8 mouse cellular contexts compared by ENCODE assay signal in genomic region chr19:45216240-45216639, GRCm38 (mm10). TPM values are rescaled to one million over a fixed set of nuclear protein-coding genes. Genes with fewer than 3 reads are reported as not detected.
DNase-seq lines count a peak whose midpoint lies in the region; ATAC-seq and TF ChIP-seq lines count a peak whose summit lies in the region.

No protein-coding gene starts in this region.

- no peak overlapping the region for H3K27ac ChIP-seq in kidney, postnatal 0 days

- peak; percentile 74 for ATAC-seq in common myeloid progenitor, adult 5-6 weeks (replicated peaks; ENCODE audit: low read depth, poor library complexity, severe bottlenecking)
- ATAC-seq in kidney, postnatal 0 days (replicated peaks; ENCODE audit: low FRiP score, low read depth): peak; percentile 40; the same call in 1 of the 2 replicates
- ATAC-seq in neutrophil, adult 5-6 weeks (ENCODE audit: extremely low read depth, insufficient number of reproducible peaks, low FRiP score, poor library complexity, severe bottlenecking): peak; percentile 11; the same call in 1 of the 2 replicates

- no peak overlapping the region for H3K4me3 ChIP-seq in lung, adult 2 months (replicated peaks; ENCODE audit: extremely low read depth, low read depth, low read length)
- no peak overlapping the region for H3K4me3 ChIP-seq in kidney, postnatal 0 days (replicated peaks; ENCODE audit: low read depth, low read length)

- WGBS in lung, adult 2 months: 6% methylated on average over 9 of the region's 9 CpGs
- WGBS in kidney, postnatal 0 days: 5% methylated on average over 9 of the region's 9 CpGs

- H3K9ac ChIP-seq in kidney, postnatal 0 days (ENCODE audit: low read depth, low read length): no peak overlapping the region

- no peak overlapping the region for H3K4me2 ChIP-seq in kidney, postnatal 0 days (ENCODE audit: low read length)

- DNase-seq in adrenal gland, adult (ENCODE audit: inconsistent age in 2 of 2, low spot score in 1 of 2): peak; percentile 69 to 87
- no peak for DNase-seq in adrenal gland, postnatal 4 days (ENCODE audit: low spot score in 2 of 2)
- DNase-seq in lung, adult 2 months: no peak
- no peak for DNase-seq in lung, adult 18-20 months
- DNase-seq in kidney, postnatal 0 days (ENCODE audit: low spot score): peak; percentile 89
- no peak for DNase-seq in right cerebral cortex, postnatal 36 days (ENCODE audit: low spot score in 2 of 2)

- TF ChIP-seq CTCF in lung, adult 2 months (IDR thresholded peaks at IDR 0.05; ENCODE audit: insufficient read depth, low read length): peak; percentile 60
- peak; percentile 82 for TF ChIP-seq CTCF in kidney, postnatal 0 days (IDR thresholded peaks at IDR 0.05; ENCODE audit: low read depth)

- no peaks in the 10 kb centered on the region for H3K36me3 ChIP-seq in kidney, postnatal 0 days (ENCODE audit: insufficient read depth, low read length)

- TF ChIP-seq POLR2A in lung, adult 2 months (IDR thresholded peaks at IDR 0.05; ENCODE audit: borderline replicate concordance, extremely low read depth, low read depth, low read length): no peak

- H3K27me3 ChIP-seq in kidney, postnatal 0 days (ENCODE audit: insufficient read depth, low read length): no peaks in the 10 kb centered on the region

- H3K9me3 ChIP-seq in kidney, postnatal 0 days (replicated peaks; ENCODE audit: low read length): no peaks in the 10 kb centered on the region

- no peaks in the 10 kb centered on the region; the same call in 1 of the 2 replicates for H3K4me1 ChIP-seq in lung, adult 2 months (ENCODE audit: control insufficient read depth, insufficient read depth, low read length)
- H3K4me1 ChIP-seq in kidney, postnatal 0 days (replicated peaks; ENCODE audit: insufficient read depth, low read length): no peaks in the 10 kb centered on the region

RNA-seq across cellular contexts. Expression of gene Lbx1, which starts 19.4 kb away (rescaled TPM):
- total RNA-seq in adrenal gland, postnatal 4 days (2021): under 1 TPM; 0.11 to 0.22 TPM
- 0.05 and 0.09 TPM in 2 replicates for polyA plus RNA-seq in lung, adult 2 months (2012; rRNA removed)
- total RNA-seq in common myeloid progenitor, adult 5-6 weeks (2017): not detected in 2 replicates
- 0.04 TPM in 1 of 2 replicates, not detected in the other for polyA plus RNA-seq in kidney, postnatal 0 days (2015; fragmentation: Nextera tagmentation; extraction: Ambion mirVana)
- total RNA-seq in neutrophil, adult 5-6 weeks (2017): not detected in 2 replicates

Comparison
In these comparisons a context has a peak if more than half of its experiments do, and no peak if none do; other contexts are left out.
1. DNase-seq: peak in adrenal gland, adult (2 of 2) and kidney, postnatal 0 days (single experiment); none in adrenal gland, postnatal 4 days (0 of 2), lung, adult 2 months (single experiment), lung, adult 18-20 months (0 of 2) and right cerebral cortex, postnatal 36 days (0 of 2).
2. ATAC-seq: peak in every context shown above with its lines; median percentile 74 in common myeloid progenitor, adult 5-6 weeks; 40 in kidney, postnatal 0 days; 11 in neutrophil, adult 5-6 weeks.